Mouse (Mus musculus): ENCODE data around the gene Myadml2. TPM values are rescaled to one million over a fixed set of nuclear protein-coding genes. Genes with fewer than 3 reads are reported as not detected.

Myadml2 gene
- total and polyA plus RNA-seq, 3 experiments = not detected

GRCm38 (mm10) chr11:120651872-120652271 is 3.9 kb upstream of the Myadml2 start:
- Histone ChIP-seq H3K79me2 (ENCODE audit: control insufficient read depth, insufficient read depth, low read length, poor library complexity) (no peaks in the 10 kb centered on the region), H3K27ac (ENCODE audit: control insufficient read depth, low read depth, low read length) (no peak overlapping the region), H3K4me3 (ENCODE audit: control insufficient read depth in 1 of 2, insufficient read depth in 1 of 2, low read depth in 2 of 2, low read length in 2 of 2) (no peak overlapping the region), H3K4me1 (ENCODE audit: control insufficient read depth in 1 of 2, insufficient read depth in 2 of 2, low read length in 2 of 2) (no peaks in the 10 kb centered on the region), H3K27me3 (ENCODE audit: control insufficient read depth in 1 of 2, insufficient read depth in 2 of 2, low read length in 2 of 2) (peaks cover 0 to 2% of the 10 kb centered on the region in 2 experiments; a peak in 1 of 4 replicates), H3K36me3 (ENCODE audit: control insufficient read depth in 1 of 2, insufficient read depth in 2 of 2, low read length in 2 of 2) (no peaks in the 10 kb centered on the region), H3K9me3 (replicated peaks; ENCODE audit: insufficient read depth, low read length) (no peaks in the 10 kb centered on the region), H3K9ac (ENCODE audit: control insufficient read depth, low read depth, low read length, poor library complexity, severe bottlenecking) (no peak overlapping the region)
- TF ChIP-seq SMC3 (IDR thresholded peaks at IDR 0.05; ENCODE audit: low read depth, low read length) = peak; percentile 77
- TF ChIP-seq TBP (IDR thresholded peaks at IDR 0.05; ENCODE audit: low read depth, low read length) = no peak
- TF ChIP-seq RAD21 (IDR thresholded peaks at IDR 0.05; ENCODE audit: low read depth, low read length) = peak; percentile 32
- peak; percentile 63 to 75 (median 69) for TF ChIP-seq CTCF (IDR thresholded peaks at IDR 0.05 in 2 of 3, conservative IDR thresholded peaks at IDR 0.05 in 1 of 3; ENCODE audit: control insufficient read depth in 1 of 3, insufficient read depth in 1 of 3, low read depth in 2 of 3, low read length in 3 of 3, poor library complexity in 1 of 3, severe bottlenecking in 1 of 3)
- no peak for TF ChIP-seq MAFK (IDR thresholded peaks at IDR 0.05; ENCODE audit: borderline replicate concordance, low read depth, low read length)
- peak; percentile 28 for TF ChIP-seq ZC3H11A (IDR thresholded peaks at IDR 0.05; ENCODE audit: low read depth, low read length)
- TF ChIP-seq ZNF384 (IDR thresholded peaks at IDR 0.05; ENCODE audit: low read depth, low read length) = no peak
- no peak for TF ChIP-seq GATA1 (IDR thresholded peaks at IDR 0.05; ENCODE audit: low read depth, low read length)
- no peak for TF ChIP-seq MAX (IDR thresholded peaks at IDR 0.05; ENCODE audit: low read length)
- no peak for TF ChIP-seq ZKSCAN1 (IDR thresholded peaks at IDR 0.05; ENCODE audit: low read depth, low read length)
- peak; percentile 70 for TF ChIP-seq MYC (IDR thresholded peaks at IDR 0.05; ENCODE audit: low read depth, low read length)
- TF ChIP-seq EP300 (IDR thresholded peaks at IDR 0.05; ENCODE audit: low read depth in 1 of 2, low read length in 2 of 2) = no peak
- DNase-seq (ENCODE audit: low read depth, low spot score) = peak; percentile 61

GRCm38 (mm10) chr11:120647047-120647830 is 719 bp downstream of the Myadml2 start:
- H3K27ac ChIP-seq (ENCODE audit: control insufficient read depth, low read depth, low read length) = no peak overlapping the region
- H3K4me1 ChIP-seq (ENCODE audit: control insufficient read depth in 1 of 2, insufficient read depth in 2 of 2, low read length in 2 of 2) = peaks cover 7 to 15% of the 10 kb centered on the region in 2 experiments
- no peaks in the 10 kb centered on the region for H3K79me2 ChIP-seq (ENCODE audit: control insufficient read depth, insufficient read depth, low read length, poor library complexity)
- H3K9ac ChIP-seq (ENCODE audit: control insufficient read depth, low read depth, low read length, poor library complexity, severe bottlenecking) = no peak overlapping the region
- no peaks in the 10 kb centered on the region for H3K9me3 ChIP-seq (replicated peaks; ENCODE audit: insufficient read depth, low read length)
- TF ChIP-seq ZKSCAN1 (IDR thresholded peaks at IDR 0.05; ENCODE audit: low read depth, low read length) (no peak), EP300 (IDR thresholded peaks at IDR 0.05; ENCODE audit: low read depth in 1 of 2, low read length in 2 of 2) (no peak), ZNF384 (IDR thresholded peaks at IDR 0.05; ENCODE audit: low read depth, low read length) (no peak), ZMIZ1 (IDR thresholded peaks at IDR 0.05; ENCODE audit: low read depth, low read length) (no peak), CHD2 (IDR thresholded peaks at IDR 0.05; ENCODE audit: low read length) (no peak)
- no peak for DNase-seq (ENCODE audit: low read depth, low spot score)
- peaks cover 0 to 8% of the 10 kb centered on the region in 2 experiments; a peak in 2 of 4 replicates for H3K36me3 ChIP-seq (ENCODE audit: control insufficient read depth in 1 of 2, insufficient read depth in 2 of 2, low read length in 2 of 2)
- H3K4me3 ChIP-seq (ENCODE audit: control insufficient read depth in 1 of 2, insufficient read depth in 1 of 2, low read depth in 2 of 2, low read length in 2 of 2) = no peak overlapping the region
- H3K27me3 ChIP-seq (ENCODE audit: control insufficient read depth in 1 of 2, insufficient read depth in 2 of 2, low read length in 2 of 2) = no peaks in the 10 kb centered on the region; a peak in 1 of 4 replicates

Data from MEL (cell line).